Mouse (Mus musculus) kidney, postnatal 14 days (tissue): ENCODE data around the gene Has1.
"Not testable (repeated sequence)": the region's sequence is repeated elsewhere in the genome, so short reads cannot be mapped to it uniquely, and the experiment has no call there.

Experiments used
- DNase-seq: peaks from one replicate; pipeline ENCODE4 v3.0.0; 2022; ENCODE audit warnings: mixed read lengths

Has1 gene

GRCm38 (mm10) chr17:17855064-17855838 is at the start of gene Has1:
Gene Has1, minus strand, starts transcription at chr17:17855205.
- no peak for DNase-seq

GRCm38 (mm10) chr17:17900768-17901167 is 45.8 kb upstream of the Has1 start:
- no peak for DNase-seq

GRCm38 (mm10) chr17:17899268-17899667 is 44.3 kb upstream of the Has1 start:
- no peak for DNase-seq

DNA sequence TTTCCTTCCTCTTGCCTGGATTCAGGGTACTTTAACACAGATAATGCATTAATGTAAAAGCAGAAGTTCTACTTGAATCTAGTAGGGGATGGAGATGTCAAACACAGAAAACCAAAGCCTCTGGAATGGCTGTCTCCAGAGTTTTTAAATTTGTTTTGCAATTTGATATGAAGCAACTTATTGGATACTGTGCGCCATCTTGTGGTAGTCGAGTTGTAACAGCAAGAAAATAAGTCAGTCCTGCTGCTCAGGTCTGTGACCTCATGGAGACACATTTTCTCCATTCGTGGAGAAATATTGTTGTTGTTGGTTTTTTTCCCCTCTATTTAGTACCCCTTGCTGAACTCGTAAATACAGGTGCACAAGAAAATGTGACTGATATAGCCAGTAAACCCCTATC is 41.0 kb upstream of the Has1 start:
- DNase-seq: peak; percentile 37

DNA sequence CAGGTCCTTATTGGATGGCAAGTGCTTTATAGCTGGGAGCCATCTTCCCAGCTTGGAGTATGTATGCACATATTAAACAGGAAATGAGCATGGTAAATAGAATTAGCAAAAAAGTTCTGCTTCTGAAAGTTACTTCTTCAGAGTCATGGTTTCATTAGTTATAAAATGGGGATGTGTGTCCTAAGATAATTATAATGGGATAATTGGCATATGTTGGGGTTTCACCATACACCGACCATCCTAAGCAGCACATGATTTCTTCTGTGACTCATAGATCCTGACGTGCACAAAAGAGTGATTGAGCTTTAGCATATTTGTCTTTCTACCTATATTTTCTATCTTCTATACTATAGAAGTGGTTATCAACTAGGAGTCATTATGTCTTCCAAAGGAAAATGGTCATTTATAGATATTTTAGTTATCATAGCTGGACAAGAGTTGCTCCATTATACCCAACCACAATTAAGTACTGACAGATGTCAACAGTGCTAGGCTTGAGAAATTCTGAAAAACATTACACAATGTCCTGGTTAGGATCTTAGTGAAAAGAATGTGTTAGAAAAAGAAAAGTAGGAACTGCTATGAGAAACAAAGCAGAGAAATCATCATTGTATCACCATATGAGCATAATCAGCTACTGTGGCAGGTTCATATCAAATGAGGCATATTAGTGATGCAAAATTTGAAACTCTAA is 34.9 kb upstream of the Has1 start:
- DNase-seq: no peak

GRCm38 (mm10) chr17:17887774-17888248 is 32.8 kb upstream of the Has1 start, which contains the start of the genes Fpr2 and Fpr3:
Gene Fpr2, plus strand, starts transcription at chr17:17887824.
Gene Fpr3, plus strand, starts transcription at chr17:17887852.
- no peak for DNase-seq

DNA sequence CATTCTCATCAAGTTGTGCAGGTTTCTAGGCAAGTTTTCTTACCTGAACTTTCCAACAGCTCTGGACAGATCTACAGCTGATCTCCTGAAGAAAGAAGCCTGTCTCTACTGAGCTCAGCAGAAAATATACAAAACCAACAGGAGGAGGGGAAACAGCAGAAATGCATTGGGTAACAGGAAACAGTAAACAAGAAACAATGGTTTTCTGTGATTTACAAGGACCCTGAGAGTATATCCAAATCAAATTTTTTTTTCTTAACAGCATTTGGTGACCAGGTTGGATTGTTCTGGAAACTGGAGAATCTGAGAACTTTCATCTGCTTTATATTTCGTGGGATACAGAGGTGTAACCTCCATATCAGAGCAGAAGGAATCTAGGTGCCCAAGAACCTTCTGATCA is 28.8 kb upstream of the Has1 start, which contains the start of gene Fpr1:
Gene Fpr1, minus strand, starts transcription at position 101 of the 400 bp plus-strand sequence.
- no peak for DNase-seq

GRCm38 (mm10) chr17:17882672-17883071 is 27.7 kb upstream of the Has1 start:
- no peak for DNase-seq

GRCm38 (mm10) chr17:17879347-17879746 is 24.3 kb upstream of the Has1 start:
- DNase-seq: no peak

DNA sequence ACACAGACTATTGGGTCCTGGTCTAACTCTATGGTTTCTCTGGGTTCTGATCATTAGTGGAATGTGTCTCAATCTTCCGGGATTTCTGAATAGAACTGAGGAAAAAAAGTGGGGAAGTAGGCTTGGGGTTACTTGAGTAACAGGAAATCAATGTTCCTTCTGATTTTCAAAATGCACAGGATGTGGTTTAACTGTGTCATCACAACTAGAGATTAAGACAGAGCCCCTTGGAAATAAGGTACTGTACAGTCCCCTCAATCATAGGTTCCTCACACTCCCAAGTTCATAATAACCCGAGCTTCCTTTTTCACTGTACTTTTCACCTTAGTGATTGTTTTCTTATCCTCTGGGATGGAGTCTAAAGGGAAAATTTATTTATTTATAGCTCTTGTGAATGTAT is 16.7 kb upstream of the Has1 start:
- DNase-seq: no peak

DNA sequence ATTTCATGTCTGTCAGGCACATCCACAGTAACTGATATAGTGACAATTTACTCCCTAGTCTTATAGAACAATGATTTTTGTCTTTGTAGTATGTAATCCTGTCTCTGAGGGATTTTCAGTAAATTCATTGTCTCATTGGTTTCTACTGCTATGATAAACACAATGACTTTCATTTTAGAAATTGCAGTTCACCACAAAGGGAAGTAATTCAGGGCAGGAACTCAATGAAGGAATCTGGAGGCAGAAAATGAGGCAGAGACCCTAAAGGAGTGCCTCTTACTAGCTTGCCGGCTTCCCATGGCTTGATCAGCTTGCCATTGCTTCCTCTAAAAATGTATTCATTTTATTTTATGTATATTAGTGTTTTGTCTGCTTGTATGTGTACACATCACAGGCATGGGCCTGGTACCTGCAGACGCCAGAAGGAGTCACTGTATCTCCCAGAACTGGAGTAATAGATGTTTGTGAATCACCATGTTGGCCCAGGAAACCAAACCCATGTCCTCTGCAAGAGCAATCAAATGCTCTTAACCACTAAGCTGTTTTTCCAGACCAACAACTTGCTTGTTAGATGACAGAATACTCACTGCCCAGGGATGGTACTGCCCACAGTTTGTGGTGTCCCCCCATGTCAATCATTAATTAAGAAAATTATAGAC is 16.0 kb upstream of the Has1 start:
- no peak for DNase-seq

GRCm38 (mm10) chr17:17866801-17867469 is 11.9 kb upstream of the Has1 start:
- no peak for DNase-seq

DNA sequence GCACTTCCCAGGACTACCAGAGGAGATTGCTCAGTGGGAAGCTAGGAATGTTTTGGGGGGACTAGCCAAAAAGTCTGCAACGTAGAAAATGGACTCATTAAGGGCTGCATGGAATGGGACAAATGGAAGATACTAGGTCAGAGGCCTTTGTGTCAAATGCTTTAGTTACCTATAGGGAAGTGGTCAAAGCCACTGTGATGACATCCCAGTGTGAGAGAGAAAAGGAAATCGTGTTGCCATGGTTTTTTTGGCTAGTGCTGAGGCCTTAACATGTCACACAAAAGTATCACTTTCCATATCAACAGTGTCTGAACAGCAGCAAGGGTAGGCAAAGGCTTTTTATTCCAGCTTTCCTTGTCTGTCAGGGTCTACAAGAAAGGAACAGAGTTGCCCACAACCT is 10.2 kb upstream of the Has1 start:
- DNase-seq: no peak

DNA sequence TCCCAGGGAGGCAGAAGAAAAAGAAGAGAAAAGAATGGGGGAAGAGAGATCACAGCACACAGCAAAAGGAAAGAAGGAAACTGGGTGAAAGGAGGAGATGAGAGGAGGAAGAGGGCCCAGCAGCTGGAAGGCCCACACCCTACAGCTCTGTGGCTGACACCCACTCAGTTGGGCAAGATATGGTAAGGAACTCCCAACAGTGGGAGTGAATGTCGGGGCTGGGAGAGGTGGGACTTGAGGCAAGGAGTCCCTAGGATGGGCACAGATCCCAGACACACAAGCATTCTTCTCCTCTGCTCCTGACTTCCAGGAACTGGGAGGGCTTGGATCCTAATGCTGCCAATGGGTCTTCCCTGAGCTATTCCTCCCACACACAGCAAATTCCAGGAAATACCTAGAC is 7.4 kb upstream of the Has1 start:
- DNase-seq: no peak

GRCm38 (mm10) chr17:17860110-17860509 is 5.1 kb upstream of the Has1 start:
- DNase-seq: no peak

- no peak for DNase-seq
Measured at GRCm38 (mm10) chr17:17857446-17857845, 2.4 kb upstream of the Has1 start.

DNA sequence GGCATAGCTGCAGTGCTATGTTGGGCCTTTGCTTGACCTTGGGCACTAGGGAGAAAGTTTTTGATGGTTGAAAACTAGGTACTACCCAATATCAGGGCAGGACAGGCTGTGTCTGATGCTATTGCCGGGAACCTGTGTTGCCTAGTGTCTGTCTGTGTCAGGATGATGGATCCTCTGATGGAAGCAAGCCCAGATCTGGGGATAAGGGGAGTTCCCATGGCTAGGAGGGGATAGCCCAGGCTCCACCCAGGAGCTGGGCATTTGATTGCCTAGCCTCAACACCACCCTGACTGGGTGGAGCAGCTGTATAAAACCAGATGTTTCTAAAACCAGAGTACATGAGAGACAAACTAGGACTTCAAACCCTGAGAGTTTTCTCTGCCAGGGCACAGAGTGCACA is 1.6 kb upstream of the Has1 start:
- DNase-seq: no peak

DNA sequence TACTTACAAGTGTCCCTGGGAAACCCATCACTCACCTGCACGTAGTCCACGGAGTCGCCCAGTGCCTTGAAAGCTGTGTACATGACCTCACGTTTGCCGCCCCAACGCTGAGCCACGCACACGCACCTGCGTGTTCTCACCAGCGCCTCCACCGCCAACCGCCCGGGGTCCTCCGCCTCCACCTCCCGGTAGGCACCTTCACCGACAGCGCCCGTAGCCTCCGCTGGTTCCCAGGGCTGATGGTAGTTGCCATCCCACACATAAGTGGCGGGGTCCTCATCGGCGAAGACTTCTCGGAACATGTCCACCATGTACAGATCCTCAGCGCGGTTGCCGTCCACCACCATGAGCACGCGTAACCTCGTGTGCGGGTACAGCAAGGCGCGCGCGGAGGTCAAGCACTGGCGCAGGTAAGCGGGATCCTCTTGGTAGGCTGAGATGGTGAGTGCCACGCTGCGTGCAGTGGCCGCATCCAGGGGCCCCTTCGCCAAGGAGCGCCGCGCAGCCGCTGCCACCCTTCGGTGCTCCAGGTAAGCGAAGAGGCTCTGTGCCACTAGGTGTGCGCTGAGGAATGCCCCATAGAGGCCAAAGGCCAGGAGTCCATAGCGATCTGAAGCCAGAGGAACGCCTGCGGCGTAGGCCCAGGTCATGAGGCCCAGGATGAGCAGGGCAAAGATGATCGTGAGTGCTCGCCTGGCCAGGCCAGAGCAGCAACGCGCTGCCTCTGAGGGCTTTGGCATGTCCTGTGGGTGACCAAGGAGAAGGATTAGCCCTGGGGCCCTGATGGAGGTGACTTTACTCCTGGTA is 4.9 kb downstream of the Has1 start:
- no peak for DNase-seq

DNA sequence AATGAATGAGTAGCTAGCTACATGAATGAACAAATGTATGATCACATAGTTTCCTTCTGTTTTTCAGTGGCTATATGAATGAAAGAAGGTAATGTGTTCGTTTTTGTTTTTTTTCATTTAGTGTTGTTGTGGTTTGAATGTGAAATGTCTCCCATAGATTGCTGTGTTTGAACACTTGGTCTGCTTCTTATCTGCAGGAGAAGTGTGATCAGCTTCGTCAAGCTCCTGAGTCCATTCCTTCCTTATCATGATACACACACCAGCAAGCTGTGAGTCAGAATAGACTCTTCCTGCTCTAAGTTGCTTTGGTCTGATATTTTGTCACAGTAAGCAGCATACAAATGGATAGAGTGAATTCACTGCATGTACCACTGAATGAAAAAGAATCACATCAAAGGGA is 6.0 kb downstream of the Has1 start:
- no peak for DNase-seq

GRCm38 (mm10) chr17:17845187-17846027 is 9.6 kb downstream of the Has1 start:
- no peak for DNase-seq

- DNase-seq: not testable (repeated sequence)
Measured at GRCm38 (mm10) chr17:17844606-17845005, 10.4 kb downstream of the Has1 start.
